Mouse (Mus musculus) CH12.LX (cell line): ENCODE data around the gene Cyp27b1. TPM values are rescaled to one million over a fixed set of nuclear protein-coding genes. Genes with fewer than 3 reads are reported as not detected.

Experiments
- DNase-seq: peaks from one replicate; pipeline ENCODE4 v3.0.0-alpha.2; 2013; ENCODE audit errors: extremely low read depth
- H3K27ac ChIP-seq: 2 replicates; pipeline ENCODE4 v1.5.1; 2012; ENCODE audit warnings: low read depth, mild to moderate bottlenecking, control low read depth, moderate library complexity; ENCODE audit not compliant: insufficient read depth
- H3K27me3 ChIP-seq: replicated peaks from 2 replicates; pipeline ENCODE3; 2012; ENCODE audit warnings: inconsistent platforms
- H3K36me3 ChIP-seq, 2 experiments: replicated peaks in 1 of 2; 2 replicates each; pipeline versions ENCODE3 to v1.6.1; 2012; ENCODE audit warnings: inconsistent platforms in 1 of 2, low read length in 1 of 2, mild to moderate bottlenecking in 1 of 2, mixed read lengths in 1 of 2, moderate library complexity in 1 of 2; ENCODE audit not compliant: control insufficient read depth in 1 of 2, insufficient read depth in 1 of 2
- H3K4me1 ChIP-seq, 2 experiments: 2 replicates each; pipeline ENCODE4 v1.6.1; 2012; ENCODE audit warnings: inconsistent platforms in 1 of 2, moderate library complexity in 1 of 2; ENCODE audit not compliant: insufficient read depth in 2 of 2, control insufficient read depth in 1 of 2
- H3K4me2 ChIP-seq: 2 replicates; pipeline ENCODE4 v1.6.1; 2012; ENCODE audit warnings: low read depth, mild to moderate bottlenecking, control low read depth; ENCODE audit not compliant: poor library complexity, insufficient read depth, severe bottlenecking
- H3K4me3 ChIP-seq, 3 experiments: fragments of 150-350 bp in 1 of 3; sonication (generic) in 1 of 3; replicated peaks in 1 of 3; 2 replicates each; pipeline versions ENCODE3 to v1.5.1; 2011 to 2012; ENCODE audit warnings: low read depth in 2 of 3, low read length in 2 of 3, mild to moderate bottlenecking in 2 of 3, moderate library complexity in 2 of 3, control low read depth in 1 of 3, improper control_type of control experiment in 1 of 3, inconsistent platforms in 1 of 3, mixed read lengths in 1 of 3; ENCODE audit not compliant: poor library complexity in 1 of 3
- H3K79me2 ChIP-seq: replicated peaks from 2 replicates; pipeline ENCODE4 v1.6.1; 2012; ENCODE audit warnings: mild to moderate bottlenecking, moderate library complexity; ENCODE audit not compliant: control insufficient read depth, poor library complexity, insufficient read depth, severe bottlenecking; ENCODE audit errors: extremely low read depth
- H3K9ac ChIP-seq: 2 replicates; pipeline ENCODE4 v1.6.1; 2012; ENCODE audit warnings: low read depth, mild to moderate bottlenecking, control low read depth, moderate library complexity; ENCODE audit not compliant: insufficient read depth
- H3K9me3 ChIP-seq: replicated peaks from 2 replicates; pipeline ENCODE3; 2012; ENCODE audit warnings: low read length, inconsistent platforms, mixed read lengths
- BHLHE40 ChIP-seq: IDR thresholded peaks from 2 replicates; pipeline ENCODE4 v1.6.1; 2011; ENCODE audit warnings: mild to moderate bottlenecking, low read depth, low read length, improper control_type of control experiment
- CHD2 ChIP-seq: IDR thresholded peaks from 2 replicates; pipeline ENCODE4 v1.6.1; 2011; ENCODE audit warnings: low read length, improper control_type of control experiment
- CTCF ChIP-seq, 2 experiments: IDR thresholded peaks in 1 of 2; conservative IDR thresholded peaks in 1 of 2; 2 replicates each; pipeline ENCODE4 v1.5.1; 2011 to 2012; ENCODE audit warnings: low read depth in 2 of 2, low read length in 2 of 2, improper control_type of control experiment in 1 of 2, inconsistent platforms in 1 of 2, mild to moderate bottlenecking in 1 of 2, moderate library complexity in 1 of 2
- ELF1 ChIP-seq: IDR thresholded peaks from 2 replicates; pipeline ENCODE4 v1.6.1; 2014; ENCODE audit warnings: low read depth, mild to moderate bottlenecking, inconsistent platforms, low read length, improper control_type of control experiment
- ETS1 ChIP-seq: conservative IDR thresholded peaks from 2 replicates; pipeline ENCODE4 v1.6.1; 2012; ENCODE audit warnings: low read depth, mild to moderate bottlenecking, inconsistent platforms, low read length, improper control_type of control experiment, moderate library complexity
- KAT2A ChIP-seq: IDR thresholded peaks from 2 replicates; pipeline ENCODE4 v1.6.1; 2012; ENCODE audit warnings: low read length, improper control_type of control experiment, inconsistent platforms; ENCODE audit not compliant: insufficient replicate concordance
- MAFK ChIP-seq: IDR thresholded peaks from 2 replicates; pipeline ENCODE4 v1.6.1; 2011; ENCODE audit warnings: low read length, improper control_type of control experiment; ENCODE audit not compliant: insufficient replicate concordance
- MAX ChIP-seq: IDR thresholded peaks from 2 replicates; pipeline ENCODE4 v1.6.1; 2011; ENCODE audit warnings: low read length, improper control_type of control experiment
- MEF2A ChIP-seq: IDR thresholded peaks from 2 replicates; pipeline ENCODE4 v1.6.1; 2014; ENCODE audit warnings: low read depth, mild to moderate bottlenecking, inconsistent platforms, low read length, improper control_type of control experiment, borderline replicate concordance
- MYC ChIP-seq: IDR thresholded peaks from 2 replicates; pipeline ENCODE4 v1.6.1; 2011; ENCODE audit warnings: low read depth, mild to moderate bottlenecking, improper control_type of control experiment, low read length
- PAX5 ChIP-seq: IDR thresholded peaks from 2 replicates; pipeline ENCODE4 v1.6.1; 2012; ENCODE audit warnings: low read length, inconsistent platforms, mixed read lengths
- POLR2A ChIP-seq: IDR thresholded peaks from 2 replicates; pipeline ENCODE4 v1.6.1; 2011; ENCODE audit warnings: low read depth, mild to moderate bottlenecking, improper control_type of control experiment, low read length
- POLR2AphosphoS2 ChIP-seq: IDR thresholded peaks from 2 replicates; pipeline ENCODE4 v1.6.1; 2011; ENCODE audit warnings: low read depth, low read length, improper control_type of control experiment
- SIN3A ChIP-seq: IDR thresholded peaks from 2 replicates; pipeline ENCODE4 v1.6.1; 2012; ENCODE audit warnings: low read length, improper control_type of control experiment, inconsistent platforms
- UBTF ChIP-seq: IDR thresholded peaks from 2 replicates; pipeline ENCODE4 v1.6.1; 2012; ENCODE audit warnings: low read depth, mild to moderate bottlenecking, inconsistent platforms, low read length, improper control_type of control experiment, moderate library complexity
- USF2 ChIP-seq: conservative IDR thresholded peaks from 2 replicates; pipeline ENCODE4 v1.6.1; 2011; ENCODE audit warnings: low read depth, low read length, improper control_type of control experiment
- ZC3H11A ChIP-seq: IDR thresholded peaks from 2 replicates; pipeline ENCODE4 v1.6.1; 2012; ENCODE audit warnings: low read depth, mild to moderate bottlenecking, inconsistent platforms, low read length, improper control_type of control experiment
- ZKSCAN1 ChIP-seq: IDR thresholded peaks from 2 replicates; pipeline ENCODE4 v1.6.1; 2012; ENCODE audit warnings: low read depth, inconsistent platforms, low read length, improper control_type of control experiment, borderline replicate concordance
- ZMIZ1 ChIP-seq: IDR thresholded peaks from 2 replicates; pipeline ENCODE4 v1.6.1; 2012; ENCODE audit warnings: low read depth, mild to moderate bottlenecking, inconsistent platforms, low read length, improper control_type of control experiment
- dilution Hi-C: fragments of 300-500 bp; cut with MboI; formaldehyde crosslinking; loops from 2 replicates; pipeline ENCODE4 v1.14.3; 2020; ENCODE audit warnings: low sequenced_read_pairs; ENCODE audit not compliant: extremely low pct_unique_long_range_greater_than_20kb, extremely low pct_ligation_motif_present
- in situ Hi-C: fragments of 300-500 bp; cut with MboI; formaldehyde crosslinking; loops from 3 replicates; pipeline ENCODE4 v1.14.3; 2019; ENCODE audit warnings: low sequenced_read_pairs, low pct_ligation_motif_present, low pct_unique_long_range_greater_than_20kb, mixed read lengths
- polyA plus RNA-seq: library from polyadenylated mRNA; unstranded; fragments of >175 nt; gene quantifications from 2 replicates; pipeline ENCODE4 v1.2.1, GENCODE M21; 2012; ENCODE audit warnings: low read depth; ENCODE audit not compliant: insufficient read length
- total RNA-seq, 2 experiments: library from RNA; depleted of rRNA; stranded (reverse); fragments of 300-350 nt in 1 of 2; fragments of >200 nt in 1 of 2; gene quantifications; 2 replicates each; pipeline ENCODE4 v1.2.3; 2012 to 2014

The Cyp27b1 gene
- 0.34 and 0.42 TPM in 2 replicates for total RNA-seq (2012; rRNA removed)
- total RNA-seq (2014; rRNA removed), result 0.32 TPM in 2 replicates
- polyA plus RNA-seq, result 0.89 and 1.4 TPM in 2 replicates

DNA sequence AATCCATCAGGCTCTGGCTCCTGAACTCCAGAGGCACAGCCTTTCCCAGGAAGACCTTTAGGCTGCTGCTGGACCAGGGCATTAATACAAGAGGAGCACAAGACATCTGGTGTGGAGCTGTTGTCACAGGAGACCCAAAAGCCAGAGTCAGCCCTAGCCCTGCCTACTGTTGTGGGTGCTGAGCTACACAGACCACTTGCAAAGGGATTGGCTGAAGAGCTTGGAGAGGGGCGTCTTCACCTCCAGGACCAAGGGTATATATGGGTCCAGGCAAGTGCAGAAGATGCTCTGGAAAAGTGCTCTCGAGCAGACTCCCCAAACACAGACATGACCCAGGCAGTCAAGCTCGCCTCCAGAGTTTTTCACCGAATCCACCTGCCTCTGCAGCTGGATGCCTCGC, at the start of gene Cyp27b1:
Gene Cyp27b1 (plus strand): TSS at position 297 of the 400 bp plus-strand sequence.
- peaks cover 6 to 18% of the 10 kb centered on the region in 2 experiments; a peak in 2 of 4 replicates for H3K4me1 ChIP-seq
- no peak within 1 kb of the TSS for H3K9ac ChIP-seq
- no peak for DNase-seq
- dilution Hi-C loops (no loop called here), in situ Hi-C loops (no loop called here)
- no peak within 1 kb of the TSS for H3K4me3 ChIP-seq
- H3K79me2 ChIP-seq, result no peaks in the 10 kb centered on the region; the same call in 1 of the 2 replicates
- H3K27me3 ChIP-seq, result no peaks in the 10 kb centered on the region
- no peak within 1 kb of the TSS for H3K27ac ChIP-seq
- no peaks in the 10 kb centered on the region for H3K9me3 ChIP-seq
- peaks cover 16 to 53% of the 10 kb centered on the region in 2 experiments for H3K36me3 ChIP-seq
- no peak within 1 kb of the TSS for H3K4me2 ChIP-seq
- TF ChIP-seq ZKSCAN1 (no peak), POLR2AphosphoS2 (0 out of 2 replicates have a peak, but pooled peaks have one; percentile 22)
- TF ChIP-seq, all 38 proteins: peak for 1

DNA sequence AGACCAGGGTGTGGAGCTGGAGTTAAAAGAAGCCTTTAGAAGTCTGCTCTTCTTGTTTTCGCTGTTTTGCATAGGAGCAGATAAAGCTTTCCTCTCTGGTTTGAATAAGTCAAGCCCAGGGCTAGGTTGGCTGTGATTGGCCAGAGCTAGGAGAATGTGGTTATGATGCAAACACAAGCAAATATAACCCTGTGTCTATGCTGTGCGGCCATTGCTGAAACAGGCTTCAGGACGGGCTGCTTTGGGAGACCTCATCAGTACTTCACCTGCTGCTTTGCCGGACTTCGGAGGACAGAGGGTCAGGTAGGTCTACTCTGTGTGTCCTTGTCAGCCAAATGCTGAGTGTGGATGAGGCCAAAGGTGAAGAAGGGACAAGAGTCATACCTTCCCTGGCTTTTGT, 47.5 kb upstream of the Cyp27b1 start, which contains the start of gene Avil:
Gene Avil (plus strand): TSS at position 181 of the 400 bp plus-strand sequence.
- H3K9ac ChIP-seq, result no peak within 1 kb of the TSS
- TF ChIP-seq CHD2, result no peak
- no peak for TF ChIP-seq ELF1
- no peak for TF ChIP-seq KAT2A
- no peak for TF ChIP-seq MYC
- TF ChIP-seq ETS1, result no peak
- dilution Hi-C loops, result no loop called here
- no peaks in the 10 kb centered on the region for H3K79me2 ChIP-seq
- no peak within 1 kb of the TSS for H3K27ac ChIP-seq
- peaks cover 6 to 55% of the 10 kb centered on the region in 2 experiments for H3K4me1 ChIP-seq
- H3K27me3 ChIP-seq, result no peaks in the 10 kb centered on the region
- peak within 1 kb of the TSS in 2 of 3 experiments; percentile 44 to 47 for H3K4me3 ChIP-seq
- H3K4me2 ChIP-seq, result no peak within 1 kb of the TSS
- no peaks in the 10 kb centered on the region for H3K9me3 ChIP-seq
- peak; percentile 62 for DNase-seq
- H3K36me3 ChIP-seq, result peaks cover 19 to 43% of the 10 kb centered on the region in 2 experiments
- in situ Hi-C loops, result no loop called here

DNA sequence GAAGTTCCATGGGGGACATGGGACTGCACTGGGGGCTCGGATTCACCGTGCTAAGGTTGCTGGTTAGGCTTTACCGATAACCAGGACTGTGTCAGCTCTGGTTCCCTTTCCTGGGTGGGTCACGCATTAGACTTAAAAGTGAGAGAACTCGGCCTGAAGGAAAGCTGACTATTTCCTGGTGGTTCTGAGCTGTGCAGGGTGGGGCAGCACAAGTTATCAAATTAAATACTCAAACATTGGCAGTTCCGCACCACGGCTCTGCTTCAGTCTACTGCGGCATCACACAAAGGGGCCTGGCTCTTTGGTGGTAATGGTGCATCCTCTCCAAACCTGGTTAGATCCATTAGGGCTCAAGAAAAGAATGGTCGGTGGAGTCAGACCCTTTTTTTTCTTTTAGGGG, 46.8 kb upstream of the Cyp27b1 start:
- TF ChIP-seq CTCF (conservative IDR thresholded peaks at IDR 0.05 in 1 of 2, IDR thresholded peaks at IDR 0.05 in 1 of 2; ENCODE audit: low read depth in 2 of 2, low read length in 2 of 2), result no peak
- no peak for TF ChIP-seq KAT2A
- TF ChIP-seq MAX, result no peak
- TF ChIP-seq MAFK, result no peak
- TF ChIP-seq ZKSCAN1, result no peak
- TF ChIP-seq ZC3H11A, result no peak
- TF ChIP-seq POLR2AphosphoS2, result no peak
- TF ChIP-seq USF2, result no peak
- no peak for TF ChIP-seq UBTF
- no peak for TF ChIP-seq MEF2A
- no peak for TF ChIP-seq SIN3A
- TF ChIP-seq PAX5, result no peak
- no peak for TF ChIP-seq ZMIZ1
- no peak for TF ChIP-seq BHLHE40
- TF ChIP-seq CHD2, result no peak
- TF ChIP-seq POLR2A, result no peak
- H3K36me3 ChIP-seq, result peaks cover 12 to 38% of the 10 kb centered on the region in 2 experiments
- peaks cover 6 to 55% of the 10 kb centered on the region in 2 experiments for H3K4me1 ChIP-seq
- no peak overlapping the region for H3K4me2 ChIP-seq
- dilution Hi-C loops, result no loop called here
- H3K27me3 ChIP-seq, result no peaks in the 10 kb centered on the region
- no peak overlapping the region for H3K9ac ChIP-seq
- no peak for DNase-seq
- H3K9me3 ChIP-seq, result no peaks in the 10 kb centered on the region
- in situ Hi-C loops, result no loop called here
- peak overlapping the region in 1 of 3 experiments; percentile 44 for H3K4me3 ChIP-seq
- no peak overlapping the region for H3K27ac ChIP-seq
- H3K79me2 ChIP-seq, result no peaks in the 10 kb centered on the region
